In genomic region chr6:141256896-141257295, GRCm38 (mm10) we compare ENCODE assay signal across 28 mouse cellular contexts. TPM values are rescaled to one million over a fixed set of nuclear protein-coding genes. Genes with fewer than 3 reads are reported as not detected.
DNase-seq lines count a peak whose midpoint lies in the region; ATAC-seq and TF ChIP-seq lines count a peak whose summit lies in the region.
"Had no signal": no experiment of that assay in that cellular context is flagged by ENCODE, and none has a peak within 500 bp of the region (broad histone marks: within the 10 kb centered on the region; RNA-seq: fewer than 3 reads in every experiment).

No protein-coding gene starts in this region.

- peak overlapping the region; percentile 19; the same call in 1 of the 2 replicates for H3K9ac ChIP-seq in heart, embryonic 13.5 days
- H3K9ac ChIP-seq in kidney, embryonic 15.5 days, result no peak overlapping the region
- H3K9ac ChIP-seq in kidney, embryonic 14.5 days (ENCODE audit: low read depth, low read length), result no peak overlapping the region
- no peak overlapping the region for H3K9ac ChIP-seq in limb, embryonic 14.5 days (ENCODE audit: low read depth, low read length, severe bottlenecking)
- H3K9ac ChIP-seq: embryonic facial prominence, embryonic 15.5 days; forebrain, embryonic 12.5 days; forebrain, postnatal 0 days; hindbrain, embryonic 13.5 days; lung, embryonic 15.5 days; midbrain, embryonic 12.5 days; neural tube, embryonic 12.5 days had no signal

- no peaks in the 10 kb centered on the region for H3K27me3 ChIP-seq in heart, embryonic 13.5 days (replicated peaks)
- H3K27me3 ChIP-seq in heart, embryonic 10.5 days (ENCODE audit: insufficient read depth, poor library complexity, severe bottlenecking), result no peaks in the 10 kb centered on the region
- no peaks in the 10 kb centered on the region; the same call in 1 of the 2 replicates for H3K27me3 ChIP-seq in kidney, embryonic 15.5 days
- no peaks in the 10 kb centered on the region for H3K27me3 ChIP-seq in kidney, embryonic 14.5 days (ENCODE audit: control insufficient read depth, insufficient read depth, low read length)
- no peaks in the 10 kb centered on the region for H3K27me3 ChIP-seq in megakaryocyte, embryonic 14.5 days (replicated peaks)
- H3K27me3 ChIP-seq in limb, embryonic 14.5 days (ENCODE audit: control insufficient read depth, insufficient read depth, low read length), result no peaks in the 10 kb centered on the region
- H3K27me3 ChIP-seq: embryonic facial prominence, embryonic 15.5 days; lung, embryonic 15.5 days; neural tube, embryonic 12.5 days had no signal

- no peaks in the 10 kb centered on the region for H3K9me3 ChIP-seq in heart, embryonic 13.5 days
- no peaks in the 10 kb centered on the region for H3K9me3 ChIP-seq in heart, embryonic 10.5 days
- H3K9me3 ChIP-seq in kidney, embryonic 15.5 days (replicated peaks), result no peaks in the 10 kb centered on the region
- H3K9me3 ChIP-seq in kidney, embryonic 14.5 days (ENCODE audit: control insufficient read depth, low read length), result no peaks in the 10 kb centered on the region
- no peaks in the 10 kb centered on the region for H3K9me3 ChIP-seq in megakaryocyte, embryonic 14.5 days
- no peaks in the 10 kb centered on the region for H3K9me3 ChIP-seq in limb, embryonic 14.5 days (ENCODE audit: control insufficient read depth, low read length)
- H3K9me3 ChIP-seq: embryonic facial prominence, embryonic 15.5 days; forebrain, embryonic 12.5 days; hindbrain, embryonic 13.5 days; lung, embryonic 15.5 days; midbrain, embryonic 12.5 days; neural tube, embryonic 12.5 days had no signal

- H3K36me3 ChIP-seq in heart, embryonic 13.5 days, result no peaks in the 10 kb centered on the region
- H3K36me3 ChIP-seq in heart, embryonic 10.5 days, result no peaks in the 10 kb centered on the region
- no peaks in the 10 kb centered on the region for H3K36me3 ChIP-seq in kidney, embryonic 15.5 days
- no peaks in the 10 kb centered on the region for H3K36me3 ChIP-seq in kidney, embryonic 14.5 days (ENCODE audit: control insufficient read depth, insufficient read depth, low read length)
- no peaks in the 10 kb centered on the region for H3K36me3 ChIP-seq in megakaryocyte, embryonic 14.5 days (replicated peaks; ENCODE audit: low read length)
- no peaks in the 10 kb centered on the region for H3K36me3 ChIP-seq in limb, embryonic 14.5 days (ENCODE audit: control insufficient read depth, insufficient read depth, low read length)
- H3K36me3 ChIP-seq: embryonic facial prominence, embryonic 15.5 days; forebrain, embryonic 12.5 days; hindbrain, embryonic 13.5 days; lung, embryonic 15.5 days; midbrain, embryonic 12.5 days; neural tube, embryonic 12.5 days had no signal

- DNase-seq in heart, embryonic 10.5 days (ENCODE audit: low spot score), result no peak
- no peak for DNase-seq in limb, embryonic 14.5 days (ENCODE audit: low spot score)
- no peak for DNase-seq in adrenal gland, postnatal 14 days
- DNase-seq: adrenal gland, postnatal 36 days; B cell, adult 2 months; cerebellum, adult 18-20 months; cerebellum, postnatal 10 days; forebrain, postnatal 0 days; gastrocnemius, postnatal 10 days; kidney, adult 2 months; right cerebral cortex, adult 18-20 months; spleen, adult 18-20 months; thymus, postnatal 14 days had no signal

- peaks cover 72% of the 10 kb centered on the region for H3K4me1 ChIP-seq in heart, embryonic 13.5 days
- H3K4me1 ChIP-seq in heart, embryonic 10.5 days, result peaks cover 29% of the 10 kb centered on the region
- peaks cover 23% of the 10 kb centered on the region; the same call in 1 of the 2 replicates for H3K4me1 ChIP-seq in kidney, embryonic 15.5 days
- 0 out of 2 replicates have a peak, but pooled peaks cover 3% of the 10 kb centered on the region for H3K4me1 ChIP-seq in kidney, embryonic 14.5 days (ENCODE audit: control insufficient read depth, insufficient read depth, low read length)
- peaks cover 77% of the 10 kb centered on the region for H3K4me1 ChIP-seq in megakaryocyte, embryonic 14.5 days
- H3K4me1 ChIP-seq in limb, embryonic 14.5 days (ENCODE audit: control insufficient read depth, insufficient read depth, low read length), result peaks cover 19% of the 10 kb centered on the region
- H3K4me1 ChIP-seq: hindbrain, embryonic 13.5 days; midbrain, embryonic 12.5 days; neural tube, embryonic 12.5 days had no signal

- H3K4me2 ChIP-seq in heart, embryonic 13.5 days, result peak overlapping the region; percentile 26
- H3K4me2 ChIP-seq in kidney, embryonic 15.5 days, result peak overlapping the region; percentile 29
- no peak overlapping the region; the same call in 1 of the 2 replicates for H3K4me2 ChIP-seq in kidney, embryonic 14.5 days (replicated peaks; ENCODE audit: low read depth, low read length)
- H3K4me2 ChIP-seq in limb, embryonic 14.5 days (replicated peaks; ENCODE audit: low read depth, low read length, severe bottlenecking), result no peak overlapping the region; the same call in 1 of the 2 replicates
- H3K4me2 ChIP-seq: embryonic facial prominence, embryonic 15.5 days; forebrain, embryonic 12.5 days; hindbrain, embryonic 13.5 days; liver, embryonic 11.5 days; lung, embryonic 15.5 days; midbrain, embryonic 12.5 days; neural tube, embryonic 12.5 days had no signal

- no peak for ATAC-seq in heart, embryonic 13.5 days (ENCODE audit: extremely low read depth, insufficient number of reproducible peaks, low FRiP score, low TSS enrichment)
- no peak for ATAC-seq in kidney, embryonic 15.5 days (replicated peaks; ENCODE audit: low FRiP score)
- ATAC-seq in kidney, embryonic 14.5 days (ENCODE audit: low FRiP score, low TSS enrichment), result no peak
- ATAC-seq in megakaryocyte, adult 5-6 weeks (ENCODE audit: poor library complexity, severe bottlenecking), result no peak
- no peak for ATAC-seq in limb, embryonic 14.5 days (ENCODE audit: low FRiP score, low read depth)
- ATAC-seq: forebrain, postnatal 0 days had no signal

- H3K4me3 ChIP-seq in heart, embryonic 13.5 days, result no peak overlapping the region
- no peak overlapping the region for H3K4me3 ChIP-seq in heart, embryonic 10.5 days
- no peak overlapping the region for H3K4me3 ChIP-seq in kidney, embryonic 15.5 days (replicated peaks)
- no peak overlapping the region for H3K4me3 ChIP-seq in kidney, embryonic 14.5 days (ENCODE audit: low read length)
- H3K4me3 ChIP-seq in megakaryocyte, embryonic 14.5 days (replicated peaks), result peak overlapping the region; percentile 62
- H3K4me3 ChIP-seq in limb, embryonic 14.5 days (replicated peaks; ENCODE audit: low read length), result no peak overlapping the region
- H3K4me3 ChIP-seq: embryonic facial prominence, embryonic 15.5 days; forebrain, embryonic 12.5 days; hindbrain, embryonic 13.5 days; layer of hippocampus, adult 2 months; lung, embryonic 15.5 days; midbrain, embryonic 12.5 days; myocyte; neural tube, embryonic 12.5 days had no signal

- no peak overlapping the region for H3K27ac ChIP-seq in heart, embryonic 13.5 days (replicated peaks)
- no peak overlapping the region for H3K27ac ChIP-seq in heart, embryonic 10.5 days
- peak overlapping the region; percentile 73 for H3K27ac ChIP-seq in kidney, embryonic 15.5 days
- no peak overlapping the region for H3K27ac ChIP-seq in kidney, embryonic 14.5 days (ENCODE audit: low read depth, low read length)
- H3K27ac ChIP-seq in limb, embryonic 14.5 days (replicated peaks; ENCODE audit: low read depth, low read length), result peak overlapping the region; percentile 28
- H3K27ac ChIP-seq: embryonic facial prominence, embryonic 15.5 days; forebrain, embryonic 12.5 days; hindbrain, embryonic 13.5 days; layer of hippocampus, adult 2 months; lung, embryonic 15.5 days; midbrain, embryonic 12.5 days; neural tube, embryonic 12.5 days had no signal

- 45% methylated on average over 8 of the region's 8 CpGs for WGBS in heart, embryonic 13.5 days
- WGBS in heart, embryonic 10.5 days, result 56% methylated on average over 8 of the region's 8 CpGs
- WGBS in kidney, embryonic 15.5 days, result 54% methylated on average over 8 of the region's 8 CpGs
- 48% methylated on average over 8 of the region's 8 CpGs for WGBS in kidney, embryonic 14.5 days
- WGBS in limb, embryonic 14.5 days, result 39% methylated on average over 8 of the region's 8 CpGs

- TF ChIP-seq POLR2A in limb, embryonic 14.5 days (IDR thresholded peaks at IDR 0.05; ENCODE audit: borderline replicate concordance, extremely low read depth, insufficient read depth, insufficient read length), result no peak

RNA-seq across cellular contexts. Expression of gene Pde3a, which starts 7.8 kb away (rescaled TPM):
- 8.5 and 9.7 TPM in 2 replicates for polyA plus RNA-seq in heart, embryonic 13.5 days (2015; fragmentation: Nextera tagmentation; extraction: Ambion mirVana)
- polyA plus RNA-seq in heart, embryonic 10.5 days (2016; fragmentation: Nextera tagmentation; extraction: Ambion mirVana), result 7.3 and 7.5 TPM in 2 replicates
- polyA plus RNA-seq in kidney, embryonic 15.5 days (2015; fragmentation: Nextera tagmentation; extraction: Ambion mirVana), result 10.5 and 12.0 TPM in 2 replicates
- 10.5 and 13.8 TPM in 2 replicates for polyA plus RNA-seq in kidney, embryonic 14.5 days (2014; fragmentation: Nextera tagmentation; extraction: Ambion mirVana)
- polyA plus RNA-seq in megakaryocyte, embryonic 14.5 days (2012; ENCODE audit: insufficient read depth, low replicate concordance), result 3.9 and 4.4 TPM in 2 replicates
- not detected in 2 replicates for total RNA-seq in megakaryocyte, adult 5-6 weeks (2015)
- total RNA-seq in megakaryocyte, adult 5-6 weeks (2017), result not detected in 2 replicates
- polyA plus RNA-seq in limb, embryonic 14.5 days (2012; rRNA removed), result 4.6 and 5.6 TPM in 2 replicates
- 5.2 and 6.4 TPM in 2 replicates for polyA plus RNA-seq in limb, embryonic 14.5 days (2014; fragmentation: Nextera tagmentation; extraction: Ambion mirVana)
- 15.6 and 16.5 TPM in 2 replicates for total RNA-seq in adrenal gland, postnatal 14 days (2021)
- total RNA-seq: megakaryocyte progenitor cell, adult 5-6 weeks had no signal
- polyA plus RNA-seq: myocyte had no signal

Comparison
In these comparisons a context has a peak if more than half of its experiments do, and no peak if none do; other contexts are left out.
1. H3K27ac ChIP-seq: peak in kidney, embryonic 15.5 days (single experiment) and limb, embryonic 14.5 days (single experiment); none in heart, embryonic 13.5 days (single experiment), heart, embryonic 10.5 days (single experiment) and kidney, embryonic 14.5 days (single experiment).
2. H3K4me2 ChIP-seq: peak in heart, embryonic 13.5 days (single experiment) and kidney, embryonic 15.5 days (single experiment); none in kidney, embryonic 14.5 days (single experiment) and limb, embryonic 14.5 days (single experiment).